Mouse (Mus musculus) stomach, postnatal 0 days (tissue): ENCODE data around the gene Oard1. TPM values are rescaled to one million over a fixed set of nuclear protein-coding genes. Genes with fewer than 3 reads are reported as not detected.

ENCODE experiments used
- ATAC-seq: fragments of 200-750 bp; cut with Nextera tagmentation; 2 replicates; pipeline ENCODE4 v1.8.0; 2017; ENCODE audit not compliant: low FRiP score, low TSS enrichment
- DNase-seq: peaks from one replicate; pipeline ENCODE4 v3.0.0-alpha.2; 2016; ENCODE audit warnings: low spot score
- H3K27ac ChIP-seq: fragments of 300-500 bp; sonication (generic); replicated peaks from 2 replicates; pipeline ENCODE4 v1.5.1; 2014; ENCODE audit warnings: mild to moderate bottlenecking, control low read depth
- H3K27me3 ChIP-seq: fragments of 300-500 bp; sonication (generic); 2 replicates; pipeline ENCODE4 v1.6.1; 2014; ENCODE audit warnings: low read length; ENCODE audit not compliant: control insufficient read depth, insufficient read depth
- H3K36me3 ChIP-seq: fragments of 300-500 bp; sonication (generic); 2 replicates; pipeline ENCODE4 v1.6.1; 2014; ENCODE audit warnings: low read length, mixed read lengths; ENCODE audit not compliant: control insufficient read depth, insufficient read depth
- H3K4me1 ChIP-seq: fragments of 300-500 bp; sonication (generic); replicated peaks from 2 replicates; pipeline ENCODE4 v1.6.1; 2014; ENCODE audit warnings: antibody characterized with exemption; ENCODE audit not compliant: control insufficient read depth, insufficient read depth
- H3K4me2 ChIP-seq: fragments of 300-500 bp; sonication (generic); replicated peaks from 2 replicates; pipeline ENCODE4 v1.6.1; 2014; ENCODE audit warnings: low read depth, mild to moderate bottlenecking, control low read depth, moderate library complexity
- H3K4me3 ChIP-seq: fragments of 300-500 bp; sonication (generic); 2 replicates; pipeline ENCODE4 v1.5.1; 2014; ENCODE audit warnings: low read depth, low read length, control low read depth
- H3K9ac ChIP-seq: fragments of 300-500 bp; sonication (generic); 2 replicates; pipeline ENCODE4 v1.6.1; 2014; ENCODE audit warnings: mild to moderate bottlenecking, low read length, control low read depth, mixed read lengths
- H3K9me3 ChIP-seq: fragments of 300-500 bp; sonication (generic); 2 replicates; pipeline ENCODE4 v1.6.1; 2016; ENCODE audit warnings: low read length; ENCODE audit not compliant: control insufficient read depth
- CTCF ChIP-seq: IDR thresholded peaks from 2 replicates; pipeline ENCODE4 v1.5.1; 2016; ENCODE audit warnings: antibody characterized with exemption, low read depth, mild to moderate bottlenecking, moderate library complexity
- EP300 ChIP-seq: optimal IDR thresholded peaks from 2 replicates; pipeline ENCODE3; 2016; ENCODE audit warnings: antibody characterized with exemption
- WGBS: fragments of 180-500 bp; shearing (Covaris S2); extraction: QIAGEN DNeasy Blood & Tissue Kit; methylation state at CpG from one replicate; pipeline ENCODE4 v1.1.7; 2014; 5-methylcytosine and 5-hydroxymethylcytosine counted together
- polyA plus RNA-seq: library from polyadenylated mRNA; unstranded; fragments of >200 nt; fragmentation: Nextera tagmentation; extraction: Ambion mirVana; gene quantifications from 2 replicates; pipeline ENCODE4 v1.2.1, GENCODE M21; 2015

Oard1 gene
- polyA plus RNA-seq, 1 experiment from 2014 or later: 42.3 TPM

DNA sequence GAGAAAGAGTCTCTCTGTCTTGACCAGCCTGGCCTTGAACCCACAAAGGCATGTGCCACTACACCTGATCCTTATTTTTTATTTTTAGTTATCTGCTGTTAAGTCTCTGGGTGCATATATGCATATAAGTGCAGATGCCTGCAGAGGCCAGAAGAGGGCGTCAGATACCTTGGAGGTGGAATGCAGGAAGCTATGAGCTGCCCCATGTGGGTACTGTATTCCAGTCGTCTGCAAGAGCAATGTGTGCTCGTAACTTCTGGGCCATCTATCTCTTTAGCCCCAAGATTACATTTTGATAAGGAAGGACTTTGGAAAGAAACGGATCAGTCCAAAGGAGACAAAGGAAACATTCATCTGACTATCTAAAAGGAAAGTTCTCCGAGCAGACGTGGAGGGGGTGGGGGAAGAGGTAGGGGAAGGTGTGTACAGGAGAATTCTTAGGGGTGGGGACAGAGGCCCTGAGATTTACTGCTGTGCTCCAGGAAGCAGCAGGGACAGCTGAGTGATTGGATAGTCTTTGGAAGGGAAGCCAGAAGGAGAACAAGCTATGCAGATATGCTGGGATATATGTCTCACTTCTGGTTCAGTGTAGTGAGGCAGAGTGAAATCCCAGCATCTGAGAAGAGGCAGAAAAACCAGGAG, 24.0 kb downstream of the Oard1 start:
- H3K27ac ChIP-seq: no peak overlapping the region
- WGBS: 51% methylated on average over 6 of the region's 6 CpGs

DNA sequence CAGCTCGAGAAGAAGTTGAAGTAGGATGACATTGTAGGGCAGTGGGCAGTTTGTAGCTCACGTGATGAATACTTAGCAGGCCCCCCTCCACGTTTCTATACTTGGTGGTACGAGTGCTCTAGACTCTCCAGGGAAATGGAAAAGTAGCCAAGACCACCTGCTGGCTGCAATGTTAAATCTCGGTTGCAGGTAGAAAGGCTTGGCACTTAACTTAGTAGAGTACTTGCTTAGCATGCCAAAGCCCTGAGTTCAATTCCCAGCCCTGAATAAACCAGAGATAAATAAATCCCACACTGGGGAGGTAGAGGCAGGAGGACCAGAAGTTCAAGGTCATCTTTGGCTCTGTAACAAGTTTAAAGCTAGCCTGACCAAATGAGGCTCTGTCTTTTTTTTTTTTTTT, 24.7 kb downstream of the Oard1 start:
- Histone ChIP-seq H3K9ac (no peak overlapping the region), H3K27me3 (no peaks in the 10 kb centered on the region), H3K36me3 (no peaks in the 10 kb centered on the region), H3K4me3 (no peak overlapping the region), H3K4me1 (peaks cover 5% of the 10 kb centered on the region), H3K9me3 (no peaks in the 10 kb centered on the region), H3K4me2 (no peak overlapping the region), H3K27ac (no peak overlapping the region)
- DNase-seq (no peak), ATAC-seq (no peak)
- TF ChIP-seq CTCF (no peak), EP300 (no peak)
- 85% methylated on average over 5 of the region's 5 CpGs for WGBS

More for the DNA sequence above, 24.0 kb downstream of the Oard1 start:
- no peak overlapping the region for H3K9ac ChIP-seq
- TF ChIP-seq EP300 (no peak), CTCF (peak; percentile 58)
- H3K36me3 ChIP-seq: no peaks in the 10 kb centered on the region
- peaks cover 5% of the 10 kb centered on the region for H3K4me1 ChIP-seq
- H3K27me3 ChIP-seq: no peaks in the 10 kb centered on the region
- H3K4me3 ChIP-seq: no peak overlapping the region
- ATAC-seq (0 out of 2 replicates have a peak, but pooled peaks have one; percentile 28), DNase-seq (no peak)
- no peak overlapping the region for H3K4me2 ChIP-seq
- H3K9me3 ChIP-seq: no peaks in the 10 kb centered on the region

DNA sequence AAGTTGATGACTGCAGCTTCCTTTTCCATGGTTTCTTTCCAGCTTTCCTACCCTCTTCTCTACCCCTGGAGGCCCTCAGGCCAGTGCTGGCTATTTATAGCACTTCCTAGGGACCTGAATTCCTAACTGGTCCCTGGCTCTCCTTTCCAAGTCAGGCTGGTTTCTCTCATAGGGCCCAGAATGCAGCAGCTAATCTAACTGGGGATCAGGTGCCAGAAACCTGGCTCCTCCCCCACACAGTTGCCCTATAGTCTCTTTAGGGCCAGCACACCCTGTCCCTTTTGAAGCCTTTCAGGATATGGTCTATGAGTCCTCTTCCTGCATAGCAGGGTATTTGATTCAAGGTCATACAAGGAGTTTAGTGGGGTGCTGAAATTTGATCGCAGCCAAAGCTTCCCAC, 26.7 kb downstream of the Oard1 start:
- no peaks in the 10 kb centered on the region for H3K27me3 ChIP-seq
- WGBS: 59% methylated on average over 1 of the region's 1 CpGs
- no peaks in the 10 kb centered on the region for H3K36me3 ChIP-seq
- no peak for TF ChIP-seq EP300
- TF ChIP-seq CTCF: no peak
- H3K27ac ChIP-seq: peak overlapping the region; percentile 74
- peak; percentile 14; the same call in 1 of the 2 replicates for ATAC-seq
- no peak overlapping the region for H3K4me2 ChIP-seq
- H3K9me3 ChIP-seq: no peaks in the 10 kb centered on the region
- H3K9ac ChIP-seq: no peak overlapping the region
- DNase-seq: no peak
- peaks cover 2% of the 10 kb centered on the region; the same call in 1 of the 2 replicates for H3K4me1 ChIP-seq
- H3K4me3 ChIP-seq: no peak overlapping the region

DNA sequence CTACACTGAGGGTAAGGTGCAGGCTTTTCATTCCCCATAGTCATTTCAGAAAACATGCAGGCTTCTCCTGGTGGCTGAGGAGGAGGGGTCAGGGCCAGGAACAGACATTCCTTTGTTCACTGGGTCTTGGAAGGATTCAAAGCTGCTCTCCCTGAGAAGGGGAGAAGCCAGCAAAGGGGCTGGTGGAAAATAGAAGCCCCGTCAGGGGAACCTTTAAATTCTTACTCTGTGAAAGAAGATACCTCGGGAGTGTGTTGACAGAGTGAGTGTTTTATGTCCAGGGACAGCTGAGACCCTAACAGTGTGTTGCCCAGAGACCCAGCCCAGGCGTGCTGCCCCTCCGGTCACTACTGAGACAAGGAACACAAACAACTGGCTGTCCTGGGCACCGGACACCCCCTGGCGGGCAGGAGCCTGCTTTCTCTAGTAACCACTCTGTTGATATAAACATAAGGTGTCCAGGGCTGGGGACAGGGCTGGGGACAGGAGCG, 27.7 kb downstream of the Oard1 start:
- Histone ChIP-seq H3K27ac (peak overlapping the region; percentile 53), H3K4me2 (no peak overlapping the region), H3K36me3 (no peaks in the 10 kb centered on the region), H3K4me3 (no peak overlapping the region), H3K9me3 (no peaks in the 10 kb centered on the region), H3K4me1 (no peaks in the 10 kb centered on the region), H3K27me3 (no peaks in the 10 kb centered on the region), H3K9ac (no peak overlapping the region)
- DNase-seq: peak; percentile 56
- peak; percentile 25; the same call in 1 of the 2 replicates for ATAC-seq
- TF ChIP-seq EP300 (no peak), CTCF (peak; percentile 61)
- 27% methylated on average over 7 of the region's 7 CpGs for WGBS

DNA sequence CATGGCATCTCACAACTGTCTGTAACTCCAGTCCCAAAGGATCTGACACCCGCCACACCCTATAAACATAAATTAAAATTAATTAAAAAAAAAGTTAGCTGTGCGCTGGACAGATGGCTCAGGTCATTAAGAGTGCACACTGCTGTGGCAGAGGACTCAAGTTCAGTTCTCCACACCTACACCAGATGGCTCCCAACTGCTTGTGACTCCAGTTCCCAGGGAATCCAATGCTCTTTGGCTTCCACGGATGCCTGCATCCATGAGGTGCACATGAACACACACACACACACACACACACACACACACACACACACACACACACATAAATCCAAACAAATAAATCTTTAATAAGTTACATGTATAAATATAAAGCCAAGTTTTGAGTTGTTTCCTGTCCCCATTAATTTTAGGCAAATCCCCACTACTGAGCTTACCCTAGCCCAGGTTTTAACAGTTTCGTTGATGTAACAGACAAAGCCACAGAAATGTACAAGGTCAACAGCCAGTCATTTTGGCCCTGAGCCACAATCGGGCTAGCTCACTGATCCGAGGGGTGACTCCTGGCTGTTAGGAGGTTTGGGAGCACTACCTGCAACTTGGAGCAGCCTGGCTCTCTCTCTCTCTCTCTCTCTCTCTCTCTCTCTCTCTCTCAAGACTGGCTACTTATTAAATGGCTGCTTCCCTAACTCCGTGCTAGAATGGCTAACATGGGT, 33.1 kb downstream of the Oard1 start:
- H3K4me3 ChIP-seq: no peak overlapping the region
- H3K27me3 ChIP-seq: no peaks in the 10 kb centered on the region
- no peaks in the 10 kb centered on the region for H3K4me1 ChIP-seq
- H3K9me3 ChIP-seq: no peaks in the 10 kb centered on the region
- no peaks in the 10 kb centered on the region for H3K36me3 ChIP-seq
- no peak for ATAC-seq
- no peak overlapping the region for H3K9ac ChIP-seq
- H3K27ac ChIP-seq: no peak overlapping the region
- H3K4me2 ChIP-seq: no peak overlapping the region
- WGBS: 65% methylated on average over 7 of the region's 7 CpGs
- TF ChIP-seq CTCF (peak; percentile 38), EP300 (no peak)
- no peak for DNase-seq

DNA sequence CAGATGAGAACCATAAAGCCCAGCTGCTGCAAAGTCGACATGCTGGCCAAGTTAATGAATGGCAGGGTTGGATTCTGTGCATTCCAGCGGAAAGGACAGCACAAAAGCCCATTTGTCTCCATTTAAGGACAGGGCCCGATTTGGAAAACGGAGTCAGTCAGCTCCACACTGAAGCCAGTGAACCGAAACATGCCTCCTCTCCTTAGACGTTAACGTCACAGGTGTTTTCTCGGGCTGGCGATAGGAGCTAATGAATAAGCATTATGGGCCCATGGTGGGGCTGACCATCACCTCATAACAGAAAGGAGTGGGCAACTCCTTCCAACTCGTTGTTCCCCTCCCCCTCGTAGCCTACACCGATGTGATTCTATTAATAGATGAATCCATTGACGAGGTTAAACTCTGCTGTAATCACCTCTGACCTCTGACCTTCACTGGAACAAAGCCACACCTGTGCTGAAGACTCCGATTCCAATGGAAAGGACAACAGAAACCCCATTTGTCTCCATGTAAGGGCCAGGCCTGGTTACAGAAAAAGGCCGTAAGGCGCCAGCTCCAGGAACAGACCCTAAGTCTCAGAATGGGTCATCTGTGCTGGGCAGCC, 33.8 kb downstream of the Oard1 start:
- Histone ChIP-seq H3K9ac (no peak overlapping the region), H3K4me2 (no peak overlapping the region), H3K4me3 (no peak overlapping the region), H3K4me1 (no peaks in the 10 kb centered on the region), H3K9me3 (no peaks in the 10 kb centered on the region), H3K27ac (no peak overlapping the region), H3K27me3 (no peaks in the 10 kb centered on the region), H3K36me3 (no peaks in the 10 kb centered on the region)
- TF ChIP-seq EP300: no peak
- no peak for TF ChIP-seq CTCF
- 71% methylated on average over 16 of the region's 16 CpGs for WGBS
- ATAC-seq (no peak), DNase-seq (no peak)
